Mouse (Mus musculus): ENCODE data around the gene Ugt1a10. TPM values are rescaled to one million over a fixed set of nuclear protein-coding genes. Genes with fewer than 3 reads are reported as not detected.

Ugt1a10 gene
- total RNA-seq, 2 experiments from 2014 or later = not detected

- 0 out of 2 replicates have a peak, but pooled peaks have one; percentile 0 for ATAC-seq (replicated peaks; ENCODE audit: low FRiP score, low TSS enrichment, poor library complexity, severe bottlenecking)
These were observed 204.9 kb downstream of the Ugt1a10 start for GRCm38 (mm10) chr1:88260114-88260513.

GRCm38 (mm10) chr1:88260604-88261377, 205.6 kb downstream of the Ugt1a10 start:
- peak; percentile 0 for ATAC-seq (replicated peaks; ENCODE audit: low FRiP score, low TSS enrichment, poor library complexity, severe bottlenecking)

- ATAC-seq (replicated peaks; ENCODE audit: low FRiP score, low TSS enrichment, poor library complexity, severe bottlenecking) = peak; percentile 3
These were observed 206.5 kb downstream of the Ugt1a10 start for GRCm38 (mm10) chr1:88261706-88262105.

GRCm38 (mm10) chr1:88262255-88262654, 207.1 kb downstream of the Ugt1a10 start:
- no peak for ATAC-seq (replicated peaks; ENCODE audit: low FRiP score, low TSS enrichment, poor library complexity, severe bottlenecking)

GRCm38 (mm10) chr1:88262961-88263360, 207.8 kb downstream of the Ugt1a10 start:
- no peak for ATAC-seq (replicated peaks; ENCODE audit: low FRiP score, low TSS enrichment, poor library complexity, severe bottlenecking)

- no peak for ATAC-seq (replicated peaks; ENCODE audit: low FRiP score, low TSS enrichment, poor library complexity, severe bottlenecking)
These were observed 208.6 kb downstream of the Ugt1a10 start for GRCm38 (mm10) chr1:88263778-88264177.

- no peak for ATAC-seq (replicated peaks; ENCODE audit: low FRiP score, low TSS enrichment, poor library complexity, severe bottlenecking)
These were observed 209.2 kb downstream of the Ugt1a10 start for GRCm38 (mm10) chr1:88264237-88264868.

- no peak for ATAC-seq (replicated peaks; ENCODE audit: low FRiP score, low TSS enrichment, poor library complexity, severe bottlenecking)
These were observed 209.7 kb downstream of the Ugt1a10 start for GRCm38 (mm10) chr1:88264869-88265240.

GRCm38 (mm10) chr1:88266123-88266522, 210.9 kb downstream of the Ugt1a10 start:
- ATAC-seq (replicated peaks; ENCODE audit: low FRiP score, low TSS enrichment, poor library complexity, severe bottlenecking) = no peak

GRCm38 (mm10) chr1:88267489-88267888, 212.3 kb downstream of the Ugt1a10 start:
- ATAC-seq (replicated peaks; ENCODE audit: low FRiP score, low TSS enrichment, poor library complexity, severe bottlenecking) = no peak

GRCm38 (mm10) chr1:88268070-88268469, 212.9 kb downstream of the Ugt1a10 start:
- ATAC-seq (replicated peaks; ENCODE audit: low FRiP score, low TSS enrichment, poor library complexity, severe bottlenecking) = no peak

Other genes with a start within 250 kb of the Ugt1a10 start
- 35.7 and 42.1 TPM in 2 replicates for gene Dgkd, start 202.1 kb upstream of the Ugt1a10 start, total RNA-seq (2014; fragmentation: Nextera tagmentation)
- 17.5 and 26.8 TPM in 2 replicates for gene Dgkd, start 202.1 kb upstream of the Ugt1a10 start, total RNA-seq (2017)
- gene Usp40, start 46.8 kb upstream of the Ugt1a10 start, total RNA-seq (2014; fragmentation: Nextera tagmentation) = 12.7 and 16.0 TPM in 2 replicates
- 11.5 and 14.8 TPM in 2 replicates for gene Usp40, start 46.8 kb upstream of the Ugt1a10 start, total RNA-seq (2017)
- not detected in 2 replicates for gene Ugt1a9, start 15.4 kb downstream of the Ugt1a10 start, total RNA-seq (2014; fragmentation: Nextera tagmentation)
- 2.4 TPM in 1 of 2 replicates, not detected in the other for gene Ugt1a9, start 15.4 kb downstream of the Ugt1a10 start, total RNA-seq (2017)
- not detected in 2 replicates for gene Ugt1a8, start 32.4 kb downstream of the Ugt1a10 start, total RNA-seq (2014; fragmentation: Nextera tagmentation)
- gene Ugt1a8, start 32.4 kb downstream of the Ugt1a10 start, total RNA-seq (2017) = not detected in 2 replicates
- 0.11 TPM in 1 of 2 replicates, not detected in the other for gene Ugt1a7c, start 39.7 kb downstream of the Ugt1a10 start, total RNA-seq (2014; fragmentation: Nextera tagmentation)
- gene Ugt1a7c, start 39.7 kb downstream of the Ugt1a10 start, total RNA-seq (2017) = 0.61 and 2.3 TPM in 2 replicates
- 0.83 and 0.99 TPM in 2 replicates for gene Ugt1a6b, start 47.9 kb downstream of the Ugt1a10 start, total RNA-seq (2014; fragmentation: Nextera tagmentation)
- gene Ugt1a6b, start 47.9 kb downstream of the Ugt1a10 start, total RNA-seq (2017) = not detected in 2 replicates
- gene Ugt1a6a, start 79.4 kb downstream of the Ugt1a10 start, total RNA-seq (2014; fragmentation: Nextera tagmentation) = not detected in 2 replicates
- gene Ugt1a6a, start 79.4 kb downstream of the Ugt1a10 start, total RNA-seq (2017) = not detected in 2 replicates
- 1.5 TPM in 1 of 2 replicates, not detected in the other for gene Ugt1a5, start 110.6 kb downstream of the Ugt1a10 start, total RNA-seq (2014; fragmentation: Nextera tagmentation)
- not detected in 2 replicates for gene Ugt1a5, start 110.6 kb downstream of the Ugt1a10 start, total RNA-seq (2017)
- gene Ugt1a2, start 145.2 kb downstream of the Ugt1a10 start, total RNA-seq (2014; fragmentation: Nextera tagmentation) = 1.0 TPM in 1 of 2 replicates, not detected in the other
- not detected in 2 replicates for gene Ugt1a2, start 145.2 kb downstream of the Ugt1a10 start, total RNA-seq (2017)
- 8.2 and 9.5 TPM in 2 replicates for gene Dnajb3, start 150.4 kb downstream of the Ugt1a10 start, total RNA-seq (2014; fragmentation: Nextera tagmentation)
- gene Dnajb3, start 150.4 kb downstream of the Ugt1a10 start, total RNA-seq (2017) = 0.99 and 1.8 TPM in 2 replicates
- gene Ugt1a1, start 156.6 kb downstream of the Ugt1a10 start, total RNA-seq (2014; fragmentation: Nextera tagmentation) = not detected in 2 replicates
- gene Ugt1a1, start 156.6 kb downstream of the Ugt1a10 start, total RNA-seq (2017) = not detected in 2 replicates
- gene Mroh2a, start 171.6 kb downstream of the Ugt1a10 start, total RNA-seq (2014; fragmentation: Nextera tagmentation) = 0.25 TPM in 1 of 2 replicates, not detected in the other
- 0.05 and 1.9 TPM in 2 replicates for gene Mroh2a, start 171.6 kb downstream of the Ugt1a10 start, total RNA-seq (2017)
- 203 and 209 TPM in 2 replicates for gene Hjurp, start 222.2 kb downstream of the Ugt1a10 start, total RNA-seq (2014; fragmentation: Nextera tagmentation)
- gene Hjurp, start 222.2 kb downstream of the Ugt1a10 start, total RNA-seq (2017) = 173 and 190 TPM in 2 replicates
- gene Trpm8, start 222.3 kb downstream of the Ugt1a10 start, total RNA-seq (2014; fragmentation: Nextera tagmentation) = not detected in 2 replicates
- gene Trpm8, start 222.3 kb downstream of the Ugt1a10 start, total RNA-seq (2017) = not detected in 2 replicates

Data from megakaryocyte-erythroid progenitor cell, adult 5-6 weeks (primary cell).